Mouse (Mus musculus) erythroblast, embryonic 14.5 days (primary cell): ENCODE results near the gene Plekhs1. TPM values are rescaled to one million over a fixed set of nuclear protein-coding genes. Genes with fewer than 3 reads are reported as not detected.

ENCODE experiments used
- H3K27me3 ChIP-seq: 2 replicates; pipeline ENCODE4 v1.6.1; 2012; ENCODE audit warnings: inconsistent platforms; ENCODE audit not compliant: control insufficient read depth
- H3K36me3 ChIP-seq: 2 replicates; pipeline ENCODE4 v1.6.1; 2012; ENCODE audit warnings: mild to moderate bottlenecking, inconsistent platforms; ENCODE audit not compliant: control insufficient read depth
- H3K4me1 ChIP-seq: 2 replicates; pipeline ENCODE4 v1.6.1; 2012; ENCODE audit warnings: inconsistent platforms; ENCODE audit not compliant: control insufficient read depth
- H3K4me3 ChIP-seq: replicated peaks from 2 replicates; pipeline ENCODE3; 2012; ENCODE audit warnings: moderate library complexity, mild to moderate bottlenecking, inconsistent platforms
- H3K9me3 ChIP-seq: 2 replicates; pipeline ENCODE4 v1.6.1; 2012; ENCODE audit warnings: low read length, inconsistent platforms, mixed read lengths; ENCODE audit not compliant: control insufficient read depth
- GATA1 ChIP-seq: IDR thresholded peaks from 2 replicates; pipeline ENCODE4 v1.6.1; 2012; ENCODE audit warnings: low read length, inconsistent platforms, mixed read lengths
- TAL1 ChIP-seq: IDR thresholded peaks from 3 replicates; pipeline ENCODE4 v1.6.1; 2012; ENCODE audit warnings: low read length, inconsistent platforms, mixed read lengths
- polyA plus RNA-seq: library from polyadenylated mRNA; stranded (reverse); fragments of >175 nt; gene quantifications from 2 replicates; pipeline ENCODE4 v1.2.3, GENCODE M21; 2012

Plekhs1 gene
- polyA plus RNA-seq, 1 experiment = not detected

- Histone ChIP-seq H3K27me3 (peaks cover 30% of the 10 kb centered on the region), H3K9me3 (0 out of 2 replicates have a peak, but pooled peaks cover 2% of the 10 kb centered on the region)
- no peak for TF ChIP-seq TAL1
- no peak for TF ChIP-seq GATA1
Measured at GRCm38 (mm10) chr19:56451867-56452266, 9.6 kb upstream of the Plekhs1 start.

DNA sequence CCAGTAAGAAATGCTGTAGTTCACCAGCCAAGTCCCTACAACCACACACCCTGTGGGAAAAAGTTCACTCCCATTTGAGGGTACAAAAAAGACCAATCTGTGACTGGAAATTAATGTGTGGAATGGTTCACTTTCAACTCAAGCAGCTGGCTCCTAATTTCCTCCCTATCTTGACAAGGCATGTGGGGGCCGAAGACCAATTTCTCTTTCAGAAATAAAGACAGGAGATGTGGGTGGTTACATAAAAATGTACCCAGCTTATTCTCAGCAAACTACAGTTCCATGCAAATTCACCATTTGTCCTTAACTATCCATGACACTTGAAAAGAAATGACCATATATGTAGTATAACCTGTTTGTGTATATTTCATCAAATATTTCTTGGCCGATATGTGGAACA, 9.0 kb upstream of the Plekhs1 start:
- no peaks in the 10 kb centered on the region for H3K4me1 ChIP-seq
- no peak overlapping the region for H3K4me3 ChIP-seq
- TF ChIP-seq GATA1 (no peak), TAL1 (no peak)
- H3K9me3 ChIP-seq = 0 out of 2 replicates have a peak, but pooled peaks cover 2% of the 10 kb centered on the region
- H3K36me3 ChIP-seq = no peaks in the 10 kb centered on the region
- H3K27me3 ChIP-seq = peaks cover 30% of the 10 kb centered on the region

More at GRCm38 (mm10) chr19:56451867-56452266, 9.6 kb upstream of the Plekhs1 start:
- no peaks in the 10 kb centered on the region for H3K36me3 ChIP-seq
- H3K4me3 ChIP-seq = no peak overlapping the region
- H3K4me1 ChIP-seq = no peaks in the 10 kb centered on the region

- H3K9me3 ChIP-seq = no peaks in the 10 kb centered on the region
- no peaks in the 10 kb centered on the region for H3K36me3 ChIP-seq
- no peak overlapping the region for H3K4me3 ChIP-seq
- peaks cover 28% of the 10 kb centered on the region for H3K27me3 ChIP-seq
- H3K4me1 ChIP-seq = no peaks in the 10 kb centered on the region
- TF ChIP-seq GATA1 = no peak
- TF ChIP-seq TAL1 = no peak
Measured at GRCm38 (mm10) chr19:56454862-56455261, 6.6 kb upstream of the Plekhs1 start.

DNA sequence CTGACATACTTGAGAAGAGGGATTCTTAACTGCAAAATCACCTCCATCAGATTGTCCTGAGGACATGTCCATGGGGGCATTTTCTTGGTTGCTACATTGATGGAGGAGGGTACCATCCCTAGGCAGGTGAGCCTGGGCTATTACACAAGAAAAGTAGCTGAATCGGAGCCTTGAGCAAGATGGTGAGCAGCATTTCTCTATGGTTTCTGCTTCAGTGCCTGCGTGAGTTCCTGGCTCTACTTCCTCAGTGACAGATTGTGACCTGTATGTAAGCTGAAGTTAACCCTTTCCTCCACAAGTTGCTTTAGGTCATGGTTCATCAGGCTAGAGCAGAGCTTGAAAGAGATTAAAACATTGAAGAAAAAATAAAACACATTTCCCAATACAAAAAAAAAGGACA, 6.1 kb upstream of the Plekhs1 start:
- no peaks in the 10 kb centered on the region for H3K36me3 ChIP-seq
- TF ChIP-seq TAL1 (no peak), GATA1 (no peak)
- H3K27me3 ChIP-seq = peaks cover 24% of the 10 kb centered on the region
- H3K9me3 ChIP-seq = no peaks in the 10 kb centered on the region
- H3K4me3 ChIP-seq = no peak overlapping the region
- no peaks in the 10 kb centered on the region for H3K4me1 ChIP-seq

DNA sequence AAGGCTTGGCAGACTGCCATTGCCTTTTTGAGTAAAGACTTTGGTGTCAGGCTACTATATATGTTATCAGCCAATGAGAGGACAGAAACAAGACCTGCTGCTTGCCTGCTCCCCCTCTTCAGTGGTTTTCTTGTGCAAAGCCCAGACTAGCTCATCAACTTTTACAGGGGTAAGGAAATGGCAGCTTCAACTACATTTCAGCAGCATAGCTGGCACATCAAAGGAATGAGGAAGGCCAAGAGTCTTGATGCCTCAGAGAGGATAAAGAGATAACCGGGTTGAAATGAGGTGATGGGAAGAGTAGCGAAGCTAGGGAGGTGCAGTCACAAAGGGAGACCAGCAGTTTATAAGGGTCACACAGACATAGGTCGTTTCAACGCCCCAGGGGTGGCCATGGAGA, 3.9 kb upstream of the Plekhs1 start:
- no peaks in the 10 kb centered on the region for H3K4me1 ChIP-seq
- no peak overlapping the region for H3K4me3 ChIP-seq
- H3K27me3 ChIP-seq = peaks cover 22% of the 10 kb centered on the region

GRCm38 (mm10) chr19:56459154-56460050, 2.0 kb upstream of the Plekhs1 start:
- peaks cover 7% of the 10 kb centered on the region for H3K9me3 ChIP-seq
- H3K4me1 ChIP-seq = no peaks in the 10 kb centered on the region
- peaks cover 20% of the 10 kb centered on the region for H3K27me3 ChIP-seq
- H3K4me3 ChIP-seq = no peak overlapping the region
- no peak for TF ChIP-seq TAL1
- no peak for TF ChIP-seq GATA1
- H3K36me3 ChIP-seq = no peaks in the 10 kb centered on the region

More for the DNA sequence above, 3.9 kb upstream of the Plekhs1 start:
- Histone ChIP-seq H3K36me3 (no peaks in the 10 kb centered on the region), H3K9me3 (no peaks in the 10 kb centered on the region)
- TF ChIP-seq TAL1 (no peak), GATA1 (no peak)

DNA sequence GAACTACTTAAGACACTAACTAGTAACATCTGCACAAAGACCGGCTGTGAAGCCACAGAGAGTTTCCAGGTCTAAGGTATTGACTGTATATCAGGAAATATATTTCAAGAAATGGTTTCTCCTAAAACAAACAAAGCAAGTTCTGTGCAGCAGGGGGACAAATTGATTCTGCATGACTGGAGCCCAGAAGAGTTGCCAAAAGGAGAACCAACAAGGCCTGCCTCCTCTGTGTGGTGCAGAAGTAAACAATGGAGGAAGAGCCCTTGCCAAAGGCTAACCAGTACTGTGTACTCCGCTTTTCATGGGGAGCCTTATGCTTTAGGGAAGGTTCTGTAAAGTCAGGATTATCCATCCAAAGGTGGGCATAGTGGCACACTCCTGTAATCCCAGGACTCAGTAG, 1.2 kb upstream of the Plekhs1 start:
- H3K4me3 ChIP-seq = no peak overlapping the region
- H3K27me3 ChIP-seq = peaks cover 14% of the 10 kb centered on the region
- H3K36me3 ChIP-seq = no peaks in the 10 kb centered on the region
- peaks cover 7% of the 10 kb centered on the region for H3K9me3 ChIP-seq
- TF ChIP-seq GATA1 (no peak), TAL1 (no peak)
- no peaks in the 10 kb centered on the region for H3K4me1 ChIP-seq

GRCm38 (mm10) chr19:56462786-56463185, 1.3 kb downstream of the Plekhs1 start:
- TF ChIP-seq GATA1 (no peak), TAL1 (no peak)
- Histone ChIP-seq H3K4me3 (no peak overlapping the region), H3K36me3 (no peaks in the 10 kb centered on the region), H3K27me3 (peaks cover 3% of the 10 kb centered on the region; the same call in 1 of the 2 replicates), H3K4me1 (no peaks in the 10 kb centered on the region), H3K9me3 (peaks cover 7% of the 10 kb centered on the region)

DNA sequence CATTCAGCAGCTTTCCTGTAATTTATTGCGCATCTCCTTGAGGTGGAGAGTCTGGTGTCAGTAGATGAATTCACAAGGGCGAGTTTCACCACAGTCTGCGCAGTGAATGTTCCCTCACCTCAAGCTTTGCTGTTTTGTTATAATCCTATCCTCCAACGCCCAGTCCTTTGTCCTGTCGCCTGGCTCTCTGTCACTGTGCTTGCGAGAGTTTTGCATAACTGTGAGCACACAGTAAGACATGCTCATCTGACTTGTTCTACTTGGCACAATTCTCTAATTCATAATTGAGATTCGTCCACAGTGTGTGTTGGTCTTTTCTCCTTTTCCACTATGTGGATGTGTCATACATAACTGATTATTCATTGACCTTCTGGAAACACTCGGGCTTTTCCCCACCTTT, 5.0 kb downstream of the Plekhs1 start:
- Histone ChIP-seq H3K9me3 (peaks cover 7% of the 10 kb centered on the region), H3K36me3 (no peaks in the 10 kb centered on the region), H3K4me1 (peaks cover 1% of the 10 kb centered on the region; the same call in 1 of the 2 replicates), H3K27me3 (peaks cover 3% of the 10 kb centered on the region; the same call in 1 of the 2 replicates), H3K4me3 (no peak overlapping the region)
- TF ChIP-seq GATA1 (no peak), TAL1 (no peak)
